Mouse (Mus musculus): ENCODE results near the gene Vhl.

DNA sequence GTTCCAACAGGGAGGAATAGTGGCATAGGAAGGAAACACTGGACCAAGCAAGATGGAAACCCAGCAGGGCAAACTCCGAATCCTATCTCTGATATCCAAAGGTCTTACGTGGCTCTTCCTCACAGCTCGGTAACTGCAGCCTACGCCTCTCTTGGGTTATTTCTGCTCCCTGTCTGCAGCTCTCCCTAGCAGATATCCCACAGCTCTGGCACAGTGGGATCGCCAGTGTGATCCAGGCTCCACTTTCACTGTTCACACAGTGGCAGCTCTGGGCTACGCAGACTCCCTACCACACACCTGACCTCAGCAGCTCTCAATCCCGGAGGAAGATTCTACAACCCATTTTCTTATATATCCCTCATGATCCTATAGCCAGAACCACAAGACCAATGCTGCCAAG, 9.6 kb upstream of the Vhl start:
- TF ChIP-seq CEBPB (IDR thresholded peaks at IDR 0.05; ENCODE audit: low read depth) (no peak), CTCF (IDR thresholded peaks at IDR 0.05; ENCODE audit: control insufficient read depth, insufficient read depth, insufficient read length) (no peak), MYOD1 (IDR thresholded peaks at IDR 0.05; ENCODE audit: control insufficient read depth, insufficient read length, low read depth) (no peak)
